Mouse (Mus musculus): ENCODE measurements around the gene Tlcd2. TPM values are rescaled to one million over a fixed set of nuclear protein-coding genes. Genes with fewer than 3 reads are reported as not detected.

The Tlcd2 gene
- polyA plus RNA-seq, 1 experiment from 2014 or later: 16.7 TPM

- H3K4me2 ChIP-seq (ENCODE audit: low read depth, low read length): no peak overlapping the region
- H3K4me3 ChIP-seq (ENCODE audit: low read length): no peak overlapping the region
- 85% methylated on average over 9 of the region's 9 CpGs for WGBS
- H3K27me3 ChIP-seq (ENCODE audit: control insufficient read depth, insufficient read depth, low read depth, low read length): no peaks in the 10 kb centered on the region
- peaks cover 3% of the 10 kb centered on the region for H3K4me1 ChIP-seq (replicated peaks; ENCODE audit: control insufficient read depth, insufficient read depth, low read length)
- no peak for ATAC-seq (ENCODE audit: low read depth)
- no peaks in the 10 kb centered on the region for H3K9me3 ChIP-seq (ENCODE audit: control insufficient read depth, low read length)
- no peak overlapping the region for H3K9ac ChIP-seq (ENCODE audit: low read length)
- H3K27ac ChIP-seq (ENCODE audit: low read length): no peak overlapping the region
- H3K36me3 ChIP-seq (ENCODE audit: control insufficient read depth, insufficient read depth, low read length): no peaks in the 10 kb centered on the region
Observed at GRCm38 (mm10) chr11:75424033-75424432, 37.5 kb upstream of the Tlcd2 start.

- no peak overlapping the region for H3K4me3 ChIP-seq (ENCODE audit: low read length)
Observed at GRCm38 (mm10) chr11:75424459-75424858, 37.1 kb upstream of the Tlcd2 start.

GRCm38 (mm10) chr11:75429019-75429705 is 32.4 kb upstream of the Tlcd2 start:
- 66% methylated on average over 9 of the region's 9 CpGs for WGBS
- no peaks in the 10 kb centered on the region for H3K4me1 ChIP-seq (replicated peaks; ENCODE audit: control insufficient read depth, insufficient read depth, low read length)
- no peak for ATAC-seq (ENCODE audit: low read depth)
- H3K27me3 ChIP-seq (ENCODE audit: control insufficient read depth, insufficient read depth, low read depth, low read length): no peaks in the 10 kb centered on the region
- H3K36me3 ChIP-seq (ENCODE audit: control insufficient read depth, insufficient read depth, low read length): no peaks in the 10 kb centered on the region
- H3K9ac ChIP-seq (ENCODE audit: low read length): no peak overlapping the region
- no peak overlapping the region for H3K4me2 ChIP-seq (ENCODE audit: low read depth, low read length)
- no peak overlapping the region for H3K4me3 ChIP-seq (ENCODE audit: low read length)
- no peak overlapping the region for H3K27ac ChIP-seq (ENCODE audit: low read length)
- H3K9me3 ChIP-seq (ENCODE audit: control insufficient read depth, low read length): no peaks in the 10 kb centered on the region

More at GRCm38 (mm10) chr11:75424459-75424858, 37.1 kb upstream of the Tlcd2 start:
- 92% methylated on average over 3 of the region's 3 CpGs for WGBS
- Histone ChIP-seq H3K4me2 (ENCODE audit: low read depth, low read length) (no peak overlapping the region), H3K36me3 (ENCODE audit: control insufficient read depth, insufficient read depth, low read length) (no peaks in the 10 kb centered on the region), H3K27ac (ENCODE audit: low read length) (no peak overlapping the region), H3K9ac (ENCODE audit: low read length) (no peak overlapping the region), H3K27me3 (ENCODE audit: control insufficient read depth, insufficient read depth, low read depth, low read length) (no peaks in the 10 kb centered on the region), H3K9me3 (ENCODE audit: control insufficient read depth, low read length) (no peaks in the 10 kb centered on the region), H3K4me1 (replicated peaks; ENCODE audit: control insufficient read depth, insufficient read depth, low read length) (peaks cover 3% of the 10 kb centered on the region)
- no peak for ATAC-seq (ENCODE audit: low read depth)

GRCm38 (mm10) chr11:75431307-75431706 is 30.2 kb upstream of the Tlcd2 start:
- H3K27ac ChIP-seq (ENCODE audit: low read length): no peak overlapping the region
- no peak overlapping the region for H3K9ac ChIP-seq (ENCODE audit: low read length)
- H3K9me3 ChIP-seq (ENCODE audit: control insufficient read depth, low read length): no peaks in the 10 kb centered on the region
- H3K4me2 ChIP-seq (ENCODE audit: low read depth, low read length): no peak overlapping the region
- H3K4me1 ChIP-seq (replicated peaks; ENCODE audit: control insufficient read depth, insufficient read depth, low read length): no peaks in the 10 kb centered on the region
- no peak for ATAC-seq (ENCODE audit: low read depth)
- no peaks in the 10 kb centered on the region for H3K36me3 ChIP-seq (ENCODE audit: control insufficient read depth, insufficient read depth, low read length)
- no peak overlapping the region for H3K4me3 ChIP-seq (ENCODE audit: low read length)
- WGBS: 79% methylated on average over 11 of the region's 11 CpGs
- no peaks in the 10 kb centered on the region for H3K27me3 ChIP-seq (ENCODE audit: control insufficient read depth, insufficient read depth, low read depth, low read length)

GRCm38 (mm10) chr11:75434138-75434537 is 27.4 kb upstream of the Tlcd2 start:
- no peak overlapping the region for H3K4me2 ChIP-seq (ENCODE audit: low read depth, low read length)
- no peak overlapping the region for H3K27ac ChIP-seq (ENCODE audit: low read length)
- no peak overlapping the region for H3K4me3 ChIP-seq (ENCODE audit: low read length)
- 84% methylated on average over 5 of the region's 5 CpGs for WGBS
- no peak overlapping the region for H3K9ac ChIP-seq (ENCODE audit: low read length)
- H3K36me3 ChIP-seq (ENCODE audit: control insufficient read depth, insufficient read depth, low read length): no peaks in the 10 kb centered on the region
- no peaks in the 10 kb centered on the region for H3K27me3 ChIP-seq (ENCODE audit: control insufficient read depth, insufficient read depth, low read depth, low read length)
- no peak for ATAC-seq (ENCODE audit: low read depth)
- H3K9me3 ChIP-seq (ENCODE audit: control insufficient read depth, low read length): no peaks in the 10 kb centered on the region
- no peaks in the 10 kb centered on the region for H3K4me1 ChIP-seq (replicated peaks; ENCODE audit: control insufficient read depth, insufficient read depth, low read length)

- no peak for ATAC-seq (ENCODE audit: low read depth)
- Histone ChIP-seq H3K9me3 (ENCODE audit: control insufficient read depth, low read length) (no peaks in the 10 kb centered on the region), H3K9ac (ENCODE audit: low read length) (no peak overlapping the region), H3K4me2 (ENCODE audit: low read depth, low read length) (no peak overlapping the region), H3K27ac (ENCODE audit: low read length) (no peak overlapping the region), H3K4me1 (replicated peaks; ENCODE audit: control insufficient read depth, insufficient read depth, low read length) (no peaks in the 10 kb centered on the region), H3K4me3 (ENCODE audit: low read length) (no peak overlapping the region), H3K27me3 (ENCODE audit: control insufficient read depth, insufficient read depth, low read depth, low read length) (no peaks in the 10 kb centered on the region), H3K36me3 (ENCODE audit: control insufficient read depth, insufficient read depth, low read length) (no peaks in the 10 kb centered on the region)
- WGBS: 76% methylated on average over 13 of the region's 13 CpGs
Observed at GRCm38 (mm10) chr11:75438194-75438593, 23.3 kb upstream of the Tlcd2 start.

- no peaks in the 10 kb centered on the region for H3K4me1 ChIP-seq (replicated peaks; ENCODE audit: control insufficient read depth, insufficient read depth, low read length)
- no peak overlapping the region for H3K9ac ChIP-seq (ENCODE audit: low read length)
- whole genome bisulfite sequencing: 90% methylated on average over 3 of the region's 3 CpGs
- no peak overlapping the region for H3K27ac ChIP-seq (ENCODE audit: low read length)
- no peak for ATAC-seq (ENCODE audit: low read depth)
- no peaks in the 10 kb centered on the region for H3K27me3 ChIP-seq (ENCODE audit: control insufficient read depth, insufficient read depth, low read depth, low read length)
- no peaks in the 10 kb centered on the region for H3K36me3 ChIP-seq (ENCODE audit: control insufficient read depth, insufficient read depth, low read length)
- H3K4me2 ChIP-seq (ENCODE audit: low read depth, low read length): no peak overlapping the region
- H3K9me3 ChIP-seq (ENCODE audit: control insufficient read depth, low read length): no peaks in the 10 kb centered on the region
- no peak overlapping the region for H3K4me3 ChIP-seq (ENCODE audit: low read length)
Observed at GRCm38 (mm10) chr11:75438804-75439203, 22.7 kb upstream of the Tlcd2 start.

GRCm38 (mm10) chr11:75439363-75439762 is 22.2 kb upstream of the Tlcd2 start, which contains the start of gene Serpinf2:
Gene Serpinf2 (minus strand): TSS chr11:75439591.
- no peaks in the 10 kb centered on the region for H3K36me3 ChIP-seq (ENCODE audit: control insufficient read depth, insufficient read depth, low read length)
- no peak within 1 kb of the TSS for H3K4me2 ChIP-seq (ENCODE audit: low read depth, low read length)
- H3K27me3 ChIP-seq (ENCODE audit: control insufficient read depth, insufficient read depth, low read depth, low read length): no peaks in the 10 kb centered on the region
- H3K27ac ChIP-seq (ENCODE audit: low read length): no peak within 1 kb of the TSS
- H3K4me1 ChIP-seq (replicated peaks; ENCODE audit: control insufficient read depth, insufficient read depth, low read length): no peaks in the 10 kb centered on the region
- 61% methylated on average over 6 of the region's 6 CpGs for WGBS
- H3K9me3 ChIP-seq (ENCODE audit: control insufficient read depth, low read length): no peaks in the 10 kb centered on the region
- no peak within 1 kb of the TSS for H3K9ac ChIP-seq (ENCODE audit: low read length)
- no peak for ATAC-seq (ENCODE audit: low read depth)
- H3K4me3 ChIP-seq (ENCODE audit: low read length): no peak within 1 kb of the TSS

- no peak for ATAC-seq (ENCODE audit: low read depth)
Observed at GRCm38 (mm10) chr11:75439951-75440350, 21.6 kb upstream of the Tlcd2 start.

More at GRCm38 (mm10) chr11:75439951-75440350, 21.6 kb upstream of the Tlcd2 start:
- Histone ChIP-seq H3K27me3 (ENCODE audit: control insufficient read depth, insufficient read depth, low read depth, low read length) (no peaks in the 10 kb centered on the region), H3K27ac (ENCODE audit: low read length) (no peak overlapping the region), H3K9ac (ENCODE audit: low read length) (no peak overlapping the region), H3K4me1 (replicated peaks; ENCODE audit: control insufficient read depth, insufficient read depth, low read length) (no peaks in the 10 kb centered on the region), H3K4me2 (ENCODE audit: low read depth, low read length) (no peak overlapping the region), H3K4me3 (ENCODE audit: low read length) (no peak overlapping the region), H3K9me3 (ENCODE audit: control insufficient read depth, low read length) (no peaks in the 10 kb centered on the region), H3K36me3 (ENCODE audit: control insufficient read depth, insufficient read depth, low read length) (no peaks in the 10 kb centered on the region)
- WGBS: 85% methylated on average over 3 of the region's 3 CpGs
